Mouse (Mus musculus) bone marrow macrophage, adult 2 months (primary cell): ENCODE results near the gene Cep112.

Source experiments
- CTCF ChIP-seq: IDR thresholded peaks from 2 replicates; pipeline ENCODE4 v1.5.1; 2012; ENCODE audit warnings: low read depth, mild to moderate bottlenecking, low read length, moderate library complexity
- POLR2A ChIP-seq: IDR thresholded peaks from 2 replicates; pipeline ENCODE4 v1.6.1; 2012; ENCODE audit warnings: mild to moderate bottlenecking, low read depth, low read length, borderline replicate concordance

GRCm38 (mm10) chr11:108828374-108829025 is 403.5 kb downstream of the Cep112 start:
- no peak for TF ChIP-seq CTCF
- no peak for TF ChIP-seq POLR2A
